Comparison of ENCODE assay signal across 9 mouse cellular contexts in genomic region chr17:55957168-55957567, GRCm38 (mm10). TPM values are rescaled to one million over a fixed set of nuclear protein-coding genes. Genes with fewer than 3 reads are reported as not detected.
DNase-seq lines count a peak whose midpoint lies in the region; ATAC-seq and TF ChIP-seq lines count a peak whose summit lies in the region.
"Had no signal": no experiment of that assay in that cellular context is flagged by ENCODE, and none has a peak within 500 bp of the region (broad histone marks: within the 10 kb centered on the region; RNA-seq: fewer than 3 reads in every experiment).

No protein-coding gene starts in this region.

- no peak overlapping the region for H3K4me2 ChIP-seq in hindbrain, embryonic 11.5 days (replicated peaks; ENCODE audit: low read depth, low read length)

- H3K9me3 ChIP-seq in hindbrain, embryonic 11.5 days (ENCODE audit: control insufficient read depth, low read length) = no peaks in the 10 kb centered on the region

- peaks cover 5% of the 10 kb centered on the region; the same call in 1 of the 2 replicates for H3K4me1 ChIP-seq in embryonic fibroblast, embryonic 13.5 days (ENCODE audit: control insufficient read depth, insufficient read depth, low read length)
- peaks cover 5% of the 10 kb centered on the region for H3K4me1 ChIP-seq in hindbrain, embryonic 11.5 days (replicated peaks; ENCODE audit: control insufficient read depth, insufficient read depth, low read length)

- peak; percentile 73 for DNase-seq in ES-CJ7 (ENCODE audit: low read depth, low spot score)
- DNase-seq in adrenal gland, postnatal 36 days = peak; percentile 79 to 86
- DNase-seq in hindbrain, embryonic 11.5 days (ENCODE audit: low spot score) = peak; percentile 86
- DNase-seq in layer of hippocampus, adult 9-11 months = peak; percentile 78
- DNase-seq in right cerebral cortex, postnatal 14 days = peak; percentile 79

- H3K27ac ChIP-seq in embryonic fibroblast, embryonic 13.5 days (ENCODE audit: insufficient read depth, low read length) = no peak overlapping the region
- H3K27ac ChIP-seq in hindbrain, embryonic 11.5 days (ENCODE audit: low read depth, low read length) = no peak overlapping the region

- ATAC-seq in hindbrain, embryonic 11.5 days (ENCODE audit: low FRiP score) = peak; percentile 46; the same call in 1 of the 2 replicates
- peak; percentile 36 for ATAC-seq in megakaryocyte, adult 5-6 weeks (ENCODE audit: poor library complexity, severe bottlenecking)
- no peak for ATAC-seq in monocyte, adult 5-6 weeks (replicated peaks; ENCODE audit: insufficient number of reproducible peaks, low FRiP score, low TSS enrichment, poor library complexity, severe bottlenecking)

- TF ChIP-seq CTCF in embryonic fibroblast, embryonic 13.5 days (IDR thresholded peaks at IDR 0.05; ENCODE audit: borderline replicate concordance, insufficient read depth, low read length) = peak; percentile 85

- H3K27me3 ChIP-seq in hindbrain, embryonic 11.5 days (ENCODE audit: control insufficient read depth, insufficient read depth, low read length) = no peaks in the 10 kb centered on the region

- 13% methylated on average over 9 of the region's 9 CpGs for WGBS in hindbrain, embryonic 11.5 days

- peak; percentile 21; the same call in 1 of the 2 replicates for TF ChIP-seq POLR2A in embryonic fibroblast, embryonic 13.5 days (IDR thresholded peaks at IDR 0.05; ENCODE audit: low read depth, low read length)

- H3K36me3 ChIP-seq in hindbrain, embryonic 11.5 days (ENCODE audit: control insufficient read depth, insufficient read depth, low read length) = peaks cover 3% of the 10 kb centered on the region; the same call in 1 of the 2 replicates

- no peak overlapping the region for H3K4me3 ChIP-seq in embryonic fibroblast, embryonic 13.5 days (ENCODE audit: insufficient read depth, low read length)
- no peak overlapping the region for H3K4me3 ChIP-seq in hindbrain, embryonic 11.5 days (ENCODE audit: low read depth, low read length)

- no peak overlapping the region for H3K9ac ChIP-seq in hindbrain, embryonic 11.5 days (ENCODE audit: low read depth, low read length)

RNA-seq across cellular contexts. Expression of gene Yju2, which starts 1.7 kb away (rescaled TPM):
- 10 to 100 TPM; 13.1 to 15.8 TPM for total RNA-seq in adrenal gland, postnatal 36 days (2021)
- 8.0 and 8.9 TPM in 2 replicates for polyA plus RNA-seq in embryonic fibroblast, embryonic 13.5 days (2011; ENCODE audit: insufficient read length, low read depth, missing spikeins)
- 21.3 and 22.4 TPM in 2 replicates for polyA plus RNA-seq in hindbrain, embryonic 11.5 days (2014; fragmentation: Nextera tagmentation; extraction: Ambion mirVana)
- total RNA-seq in megakaryocyte, adult 5-6 weeks (2015) = 6.3 and 10.9 TPM in 2 replicates
- total RNA-seq in megakaryocyte, adult 5-6 weeks (2017) = 14.7 and 17.1 TPM in 2 replicates
- total RNA-seq in monocyte, adult 5-6 weeks (2017) = 14.7 to 16.4 TPM (median 16.4 TPM) in 3 replicates

RNA-seq across cellular contexts. Expression of gene Ebi3, which starts 4.7 kb away (rescaled TPM):
- total RNA-seq in adrenal gland, postnatal 36 days (2021) = 1 to 10 TPM; 1.1 to 1.5 TPM
- not detected in 2 replicates for polyA plus RNA-seq in embryonic fibroblast, embryonic 13.5 days (2011; ENCODE audit: insufficient read length, low read depth, missing spikeins)
- polyA plus RNA-seq in hindbrain, embryonic 11.5 days (2014; fragmentation: Nextera tagmentation; extraction: Ambion mirVana) = 2.2 and 3.1 TPM in 2 replicates
- 31.8 and 36.1 TPM in 2 replicates for total RNA-seq in megakaryocyte, adult 5-6 weeks (2015)
- 16.6 and 34.0 TPM in 2 replicates for total RNA-seq in megakaryocyte, adult 5-6 weeks (2017)
- 22.4 to 32.2 TPM (median 26.5 TPM) in 3 replicates for total RNA-seq in monocyte, adult 5-6 weeks (2017)

RNA-seq across cellular contexts. Expression of gene Zfp119b, which starts 7.9 kb away (rescaled TPM):
- total RNA-seq in adrenal gland, postnatal 36 days (2021) = 1 to 10 TPM; 3.3 to 4.0 TPM
- polyA plus RNA-seq in embryonic fibroblast, embryonic 13.5 days (2011; ENCODE audit: insufficient read length, low read depth, missing spikeins) = 4.6 and 5.4 TPM in 2 replicates
- 6.3 and 6.7 TPM in 2 replicates for polyA plus RNA-seq in hindbrain, embryonic 11.5 days (2014; fragmentation: Nextera tagmentation; extraction: Ambion mirVana)
- total RNA-seq in megakaryocyte, adult 5-6 weeks (2015) = 9.1 and 12.0 TPM in 2 replicates
- 4.6 and 7.0 TPM in 2 replicates for total RNA-seq in megakaryocyte, adult 5-6 weeks (2017)
- 8.4 to 18.6 TPM (median 15.6 TPM) in 3 replicates for total RNA-seq in monocyte, adult 5-6 weeks (2017)

RNA-seq across cellular contexts. Expression of gene Shd, which starts 13.1 kb away (rescaled TPM):
- under 1 TPM; 0.50 to 0.99 TPM for total RNA-seq in adrenal gland, postnatal 36 days (2021)
- polyA plus RNA-seq in embryonic fibroblast, embryonic 13.5 days (2011; ENCODE audit: insufficient read length, low read depth, missing spikeins) = 0.39 TPM in 1 of 2 replicates, not detected in the other
- polyA plus RNA-seq in hindbrain, embryonic 11.5 days (2014; fragmentation: Nextera tagmentation; extraction: Ambion mirVana) = 95.2 and 102 TPM in 2 replicates
- not detected in 2 replicates for total RNA-seq in megakaryocyte, adult 5-6 weeks (2015)
- total RNA-seq in megakaryocyte, adult 5-6 weeks (2017) = 0.88 TPM in 1 of 2 replicates, not detected in the other
- not detected in 3 replicates for total RNA-seq in monocyte, adult 5-6 weeks (2017)

RNA-seq across cellular contexts. Expression of gene Fsd1, which starts 29.1 kb away (rescaled TPM):
- total RNA-seq in adrenal gland, postnatal 36 days (2021) = 1 to 10 TPM; 1.1 to 1.3 TPM
- 5.9 and 9.5 TPM in 2 replicates for polyA plus RNA-seq in embryonic fibroblast, embryonic 13.5 days (2011; ENCODE audit: insufficient read length, low read depth, missing spikeins)
- 65.0 and 66.5 TPM in 2 replicates for polyA plus RNA-seq in hindbrain, embryonic 11.5 days (2014; fragmentation: Nextera tagmentation; extraction: Ambion mirVana)
- total RNA-seq in megakaryocyte, adult 5-6 weeks (2015) = not detected in 2 replicates
- total RNA-seq in megakaryocyte, adult 5-6 weeks (2017) = not detected in 2 replicates
- not detected in 3 replicates for total RNA-seq in monocyte, adult 5-6 weeks (2017)
- total RNA-seq: hematopoietic stem cell, adult 5-6 weeks had no signal
